Mouse (Mus musculus) liver, embryonic 13.5 days (tissue): Measurements from ENCODE around the gene Noa1. TPM values are rescaled to one million over a fixed set of nuclear protein-coding genes. Genes with fewer than 3 reads are reported as not detected.

Experiments
- ATAC-seq: fragments of 200-750 bp; cut with Nextera tagmentation; 2 replicates; pipeline ENCODE4 v1.8.0; 2017; ENCODE audit warnings: low read depth, mild to moderate bottlenecking, moderate number of reproducible peaks, moderate library complexity
- DNase-seq: peaks from one replicate; pipeline ENCODE4 v3.0.0; 2022
- H3K27ac ChIP-seq: fragments of 300-500 bp; sonication (generic); 2 replicates; pipeline ENCODE4 v1.5.1; 2015; ENCODE audit warnings: moderate library complexity, mild to moderate bottlenecking, inconsistent platforms
- H3K27me3 ChIP-seq: fragments of 300-500 bp; sonication (generic); 2 replicates; pipeline ENCODE4 v1.6.1; 2015; ENCODE audit warnings: mild to moderate bottlenecking, inconsistent platforms
- H3K36me3 ChIP-seq: fragments of 300-500 bp; sonication (generic); 2 replicates; pipeline ENCODE4 v1.6.1; 2015; ENCODE audit warnings: mild to moderate bottlenecking, inconsistent platforms
- H3K4me1 ChIP-seq: fragments of 300-500 bp; sonication (generic); replicated peaks from 2 replicates; pipeline ENCODE4 v1.6.1; 2015; ENCODE audit warnings: inconsistent platforms
- H3K4me2 ChIP-seq: fragments of 300-500 bp; sonication (generic); 2 replicates; pipeline ENCODE4 v1.6.1; 2015; ENCODE audit warnings: inconsistent platforms, mild to moderate bottlenecking, moderate library complexity
- H3K4me3 ChIP-seq: fragments of 300-500 bp; sonication (generic); replicated peaks from 2 replicates; pipeline ENCODE4 v1.5.1; 2015; ENCODE audit warnings: mild to moderate bottlenecking, inconsistent platforms
- H3K9ac ChIP-seq: fragments of 300-500 bp; sonication (generic); 2 replicates; pipeline ENCODE4 v1.6.1; 2015; ENCODE audit warnings: mild to moderate bottlenecking, inconsistent platforms
- H3K9me3 ChIP-seq: fragments of 300-500 bp; sonication (generic); replicated peaks from 2 replicates; pipeline ENCODE4 v1.6.1; 2016; ENCODE audit warnings: inconsistent platforms
- WGBS: fragments of 180-500 bp; shearing (Covaris S2); methylation state at CpG from one replicate; pipeline ENCODE4 v1.1.7; 2015; ENCODE audit not compliant: insufficient replicate concordance; 5-methylcytosine and 5-hydroxymethylcytosine counted together
- microRNA-seq: library from miRNA; unstranded; fragments of <30 nt; microRNA quantifications from one replicate; pipeline ENCODE4, GENCODE M21; 2016
- polyA plus RNA-seq: library from polyadenylated mRNA; unstranded; fragments of >200 nt; fragmentation: Nextera tagmentation; extraction: Ambion mirVana; gene quantifications from 2 replicates; pipeline ENCODE4 v1.2.1, GENCODE M21; 2015

The Noa1 gene
- polyA plus RNA-seq, 1 experiment from 2014 or later, result 30.1 TPM

DNA sequence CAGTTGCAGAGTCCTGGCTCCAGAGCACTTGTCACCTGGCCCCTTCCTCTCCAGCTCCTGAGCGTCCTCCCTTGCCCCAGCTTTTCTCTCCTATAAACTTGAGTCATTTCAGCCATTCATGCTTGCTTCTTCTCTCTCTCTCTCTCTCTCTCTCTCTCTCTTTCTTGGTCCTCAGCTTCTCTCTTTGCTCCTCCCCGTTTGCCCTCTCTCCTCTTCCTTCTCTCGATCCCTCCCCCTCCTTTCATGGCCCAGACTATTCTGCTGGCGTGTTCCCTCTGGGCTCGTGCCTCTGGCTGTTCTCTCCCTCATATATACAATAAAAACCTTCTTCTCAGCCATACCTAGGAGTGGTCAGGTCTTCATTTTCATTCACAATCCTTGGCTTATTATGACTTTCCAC lies 58.2 kb downstream of the Noa1 start:
- Histone ChIP-seq H3K4me1 (no peaks in the 10 kb centered on the region), H3K9ac (no peak overlapping the region), H3K4me3 (no peak overlapping the region), H3K27me3 (no peaks in the 10 kb centered on the region), H3K9me3 (no peaks in the 10 kb centered on the region), H3K4me2 (no peak overlapping the region), H3K27ac (no peak overlapping the region), H3K36me3 (no peaks in the 10 kb centered on the region)
- ATAC-seq, result no peak
- 33% methylated on average over 5 of the region's 5 CpGs for WGBS
- no peak for DNase-seq

DNA sequence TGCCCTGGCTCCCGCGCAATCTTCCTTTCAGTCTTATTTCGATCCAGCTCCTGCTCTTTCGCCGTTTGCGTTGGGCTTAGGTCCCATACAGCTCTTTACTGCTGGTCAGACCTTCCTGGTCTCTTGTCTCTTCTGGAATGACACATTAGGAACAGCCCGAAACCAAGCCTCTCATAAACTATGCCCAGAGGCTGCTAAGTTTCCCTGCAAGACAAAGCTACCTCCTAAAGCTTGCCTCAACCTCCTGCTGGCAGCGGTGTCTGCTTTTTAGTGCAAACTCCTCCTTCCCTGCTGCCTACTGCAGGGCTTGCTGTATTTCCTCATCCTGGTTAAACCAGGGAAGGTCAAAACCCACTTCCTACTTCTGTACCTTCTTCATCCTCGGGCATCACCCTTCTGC lies 59.8 kb downstream of the Noa1 start:
- Histone ChIP-seq H3K27me3 (no peaks in the 10 kb centered on the region), H3K4me2 (no peak overlapping the region), H3K9me3 (no peaks in the 10 kb centered on the region), H3K4me3 (no peak overlapping the region), H3K9ac (no peak overlapping the region), H3K36me3 (no peaks in the 10 kb centered on the region), H3K27ac (no peak overlapping the region), H3K4me1 (peaks cover 11% of the 10 kb centered on the region; the same call in 1 of the 2 replicates)
- DNase-seq (no peak), ATAC-seq (no peak)
- 49% methylated on average over 9 of the region's 9 CpGs for WGBS

- no peak for ATAC-seq
- H3K9ac ChIP-seq, result peak overlapping the region; percentile 34; the same call in 1 of the 2 replicates
Observed at GRCm38 (mm10) chr5:77245787-77246671, 63.9 kb downstream of the Noa1 start.

GRCm38 (mm10) chr5:77245463-77245786 lies 64.5 kb downstream of the Noa1 start:
- H3K4me3 ChIP-seq, result peak overlapping the region; percentile 38
- H3K4me1 ChIP-seq, result peaks cover 11% of the 10 kb centered on the region; the same call in 1 of the 2 replicates
- ATAC-seq, result no peak
- peak overlapping the region; percentile 57 for H3K4me2 ChIP-seq
- H3K9me3 ChIP-seq, result no peaks in the 10 kb centered on the region
- H3K36me3 ChIP-seq, result no peaks in the 10 kb centered on the region
- H3K9ac ChIP-seq, result peak overlapping the region; percentile 34; the same call in 1 of the 2 replicates
- no peak overlapping the region for H3K27ac ChIP-seq
- no peaks in the 10 kb centered on the region for H3K27me3 ChIP-seq
- WGBS, result 40% methylated on average over 7 of the region's 7 CpGs
- DNase-seq, result no peak

More at GRCm38 (mm10) chr5:77245787-77246671, 63.9 kb downstream of the Noa1 start:
- H3K36me3 ChIP-seq, result no peaks in the 10 kb centered on the region
- peak overlapping the region; percentile 38 for H3K4me3 ChIP-seq
- peaks cover 11% of the 10 kb centered on the region; the same call in 1 of the 2 replicates for H3K4me1 ChIP-seq
- H3K27ac ChIP-seq, result no peak overlapping the region
- H3K4me2 ChIP-seq, result peak overlapping the region; percentile 57
- H3K9me3 ChIP-seq, result no peaks in the 10 kb centered on the region
- no peaks in the 10 kb centered on the region for H3K27me3 ChIP-seq
- WGBS, result 38% methylated on average over 26 of the region's 26 CpGs
- no peak for DNase-seq

GRCm38 (mm10) chr5:77244331-77244987 lies 65.4 kb downstream of the Noa1 start:
- H3K4me3 ChIP-seq, result no peak overlapping the region
- no peak overlapping the region for H3K9ac ChIP-seq
- H3K4me1 ChIP-seq, result peaks cover 11% of the 10 kb centered on the region; the same call in 1 of the 2 replicates
- DNase-seq, result no peak
- no peak for ATAC-seq
- H3K9me3 ChIP-seq, result no peaks in the 10 kb centered on the region
- no peak overlapping the region for H3K27ac ChIP-seq
- WGBS, result 44% methylated on average over 8 of the region's 8 CpGs
- no peaks in the 10 kb centered on the region for H3K27me3 ChIP-seq
- H3K36me3 ChIP-seq, result no peaks in the 10 kb centered on the region
- H3K4me2 ChIP-seq, result no peak overlapping the region

Small RNA genes lying within 50 kb of the gene (microRNA-seq; reads per million reads assigned to microRNA genes)
- not detected for gene Mir5098

Other genes with a start within 250 kb of the Noa1 start
- 0.14 TPM in 1 of 2 replicates, not detected in the other for gene Hopx, start 195.0 kb downstream of the Noa1 start, polyA plus RNA-seq
- gene Spink2, start 98.6 kb downstream of the Noa1 start, polyA plus RNA-seq, result 0.17 TPM in 1 of 2 replicates, not detected in the other
- gene Rest, start 44.6 kb downstream of the Noa1 start, polyA plus RNA-seq, result 8.0 and 9.0 TPM in 2 replicates
- gene Polr2b, start 63 bp upstream of the Noa1 start, polyA plus RNA-seq, result 35.3 and 43.0 TPM in 2 replicates
- 13.3 and 15.6 TPM in 2 replicates for gene Igfbp7, start 98.0 kb upstream of the Noa1 start, polyA plus RNA-seq